Mouse (Mus musculus): Measurements from ENCODE around the gene Naa50.

GRCm38 (mm10) chr16:44119753-44120501 is 19.7 kb upstream of the Naa50 start:
- TF ChIP-seq CTCF (IDR thresholded peaks at IDR 0.05; ENCODE audit: low read depth, low read length) (no peak), POLR2A (IDR thresholded peaks at IDR 0.05; ENCODE audit: insufficient read depth, low read length) (no peak)
